Mouse (Mus musculus) testis, adult 2 months (tissue): ENCODE results near the gene Mink1. TPM values are rescaled to one million over a fixed set of nuclear protein-coding genes. Genes with fewer than 3 reads are reported as not detected.
"Not testable (repeated sequence)": the region's sequence is repeated elsewhere in the genome, so short reads cannot be mapped to it uniquely, and the experiment has no call there.

Experiments
- H3K27ac ChIP-seq: fragments of 200-500 bp; 2 replicates; pipeline ENCODE4 v1.5.1; 2012; ENCODE audit warnings: low read depth, low read length; ENCODE audit not compliant: control insufficient read depth, insufficient read depth
- H3K27me3 ChIP-seq: fragments of 200-500 bp; 2 replicates; pipeline ENCODE4 v1.6.1; 2012; ENCODE audit warnings: mild to moderate bottlenecking, low read length, moderate library complexity; ENCODE audit not compliant: control insufficient read depth, insufficient read depth
- H3K36me3 ChIP-seq: fragments of 200-500 bp; 2 replicates; pipeline ENCODE4 v1.6.1; 2012; ENCODE audit warnings: mild to moderate bottlenecking, low read length; ENCODE audit not compliant: control insufficient read depth, insufficient read depth
- H3K4me1 ChIP-seq: fragments of 200-500 bp; 2 replicates; pipeline ENCODE4 v1.6.1; 2012; ENCODE audit warnings: low read length; ENCODE audit not compliant: control insufficient read depth, insufficient read depth
- H3K4me3 ChIP-seq: fragments of 200-500 bp; 2 replicates; pipeline ENCODE4 v1.5.1; 2012; ENCODE audit warnings: low read depth, mild to moderate bottlenecking, low read length, moderate library complexity, mixed read lengths; ENCODE audit not compliant: control insufficient read depth
- CTCF ChIP-seq: fragments of 200-500 bp; IDR thresholded peaks from 2 replicates; pipeline ENCODE4 v1.5.1; 2012; ENCODE audit warnings: low read depth, mild to moderate bottlenecking, inconsistent platforms, low read length, moderate library complexity; ENCODE audit not compliant: control insufficient read depth, insufficient read depth, insufficient replicate concordance
- POLR2A ChIP-seq: fragments of 200-500 bp; IDR thresholded peaks from 2 replicates; pipeline ENCODE4 v1.6.1; 2012; ENCODE audit warnings: low read depth, mild to moderate bottlenecking, inconsistent platforms, low read length, moderate library complexity; ENCODE audit not compliant: control insufficient read depth
- polyA plus RNA-seq: library from polyadenylated mRNA; depleted of rRNA; stranded (reverse); fragments of >200 nt; gene quantifications from 2 replicates; pipeline ENCODE4 v1.2.3, GENCODE M21; 2012

Gene Mink1
- polyA plus RNA-seq, 1 experiment: 18.4 TPM

- Histone ChIP-seq H3K27me3 (no peaks in the 10 kb centered on the region), H3K4me1 (peaks cover 16% of the 10 kb centered on the region), H3K36me3 (no peaks in the 10 kb centered on the region), H3K4me3 (peak overlapping the region; percentile 94), H3K27ac (no peak overlapping the region)
- TF ChIP-seq POLR2A (no peak), CTCF (no peak)
Observed at GRCm38 (mm10) chr11:70561937-70562286, 769 bp upstream of the Mink1 start.

- peak overlapping the region; percentile 94 for H3K4me3 ChIP-seq
- no peaks in the 10 kb centered on the region for H3K27me3 ChIP-seq
- peaks cover 16% of the 10 kb centered on the region for H3K4me1 ChIP-seq
- no peak for TF ChIP-seq POLR2A
- TF ChIP-seq CTCF: no peak
- no peaks in the 10 kb centered on the region for H3K36me3 ChIP-seq
- peak overlapping the region; percentile 40 for H3K27ac ChIP-seq
Observed at GRCm38 (mm10) chr11:70562995-70563469, 351 bp downstream of the Mink1 start.

- Histone ChIP-seq H3K4me3 (peak overlapping the region; percentile 94), H3K36me3 (no peaks in the 10 kb centered on the region), H3K27ac (peak overlapping the region; percentile 40), H3K4me1 (peaks cover 16% of the 10 kb centered on the region), H3K27me3 (no peaks in the 10 kb centered on the region)
- TF ChIP-seq POLR2A: no peak
- no peak for TF ChIP-seq CTCF
Observed at GRCm38 (mm10) chr11:70563470-70564275, 992 bp downstream of the Mink1 start.

GRCm38 (mm10) chr11:70564276-70564873, 1.7 kb downstream of the Mink1 start:
- TF ChIP-seq CTCF (no peak), POLR2A (no peak)
- Histone ChIP-seq H3K27me3 (no peaks in the 10 kb centered on the region), H3K27ac (no peak overlapping the region), H3K36me3 (no peaks in the 10 kb centered on the region), H3K4me3 (no peak overlapping the region), H3K4me1 (peaks cover 16% of the 10 kb centered on the region)

GRCm38 (mm10) chr11:70566586-70566985, 3.9 kb downstream of the Mink1 start:
- Histone ChIP-seq H3K4me3 (no peak overlapping the region), H3K27me3 (no peaks in the 10 kb centered on the region), H3K4me1 (peaks cover 14% of the 10 kb centered on the region), H3K27ac (no peak overlapping the region), H3K36me3 (no peaks in the 10 kb centered on the region)
- no peak for TF ChIP-seq POLR2A
- TF ChIP-seq CTCF: no peak

GRCm38 (mm10) chr11:70570614-70571013, 7.9 kb downstream of the Mink1 start:
- not testable (repeated sequence) for H3K4me1 ChIP-seq, H3K27me3 ChIP-seq, H3K27ac ChIP-seq, H3K4me3 ChIP-seq, H3K36me3 ChIP-seq

- Histone ChIP-seq H3K27me3 (no peaks in the 10 kb centered on the region), H3K27ac (no peak overlapping the region), H3K4me3 (no peak overlapping the region), H3K4me1 (no peaks in the 10 kb centered on the region), H3K36me3 (no peaks in the 10 kb centered on the region)
- no peak for TF ChIP-seq CTCF
- TF ChIP-seq POLR2A: no peak
Observed at GRCm38 (mm10) chr11:70571641-70572040, 9.0 kb downstream of the Mink1 start.
